Mouse (Mus musculus) cerebellum, adult 2 months (tissue): Measurements from ENCODE around the gene Tmc7. TPM values are rescaled to one million over a fixed set of nuclear protein-coding genes. Genes with fewer than 3 reads are reported as not detected.

Experiments used
- DNase-seq, 2 experiments: peaks; one replicate each; pipeline ENCODE4 v3.0.0; 2021
- H3K27ac ChIP-seq: fragments of 200-500 bp; 2 replicates; pipeline ENCODE4 v1.5.1; 2012; ENCODE audit warnings: low read length, control low read depth, inconsistent platforms; ENCODE audit not compliant: insufficient read depth
- H3K27me3 ChIP-seq: fragments of 200-500 bp; 2 replicates; pipeline ENCODE4 v1.6.1; 2012; ENCODE audit warnings: inconsistent platforms, mild to moderate bottlenecking, low read length, moderate library complexity; ENCODE audit not compliant: control insufficient read depth, insufficient read depth
- H3K4me1 ChIP-seq: fragments of 200-500 bp; 2 replicates; pipeline ENCODE4 v1.6.1; 2011; ENCODE audit warnings: low read length; ENCODE audit not compliant: control insufficient read depth, insufficient read depth
- H3K4me3 ChIP-seq: fragments of 200-500 bp; replicated peaks from 2 replicates; pipeline ENCODE3; 2011; ENCODE audit warnings: mild to moderate bottlenecking, low read depth, low read length, control low read depth; ENCODE audit not compliant: insufficient read depth
- CTCF ChIP-seq: fragments of 200-500 bp; IDR thresholded peaks from 2 replicates; pipeline ENCODE4 v1.5.1; 2011; ENCODE audit warnings: low read depth, mild to moderate bottlenecking, control low read depth, low read length, moderate library complexity, borderline replicate concordance; ENCODE audit not compliant: insufficient read depth
- POLR2A ChIP-seq: fragments of 200-500 bp; IDR thresholded peaks from 2 replicates; pipeline ENCODE4 v1.6.1; 2011; ENCODE audit warnings: low read length, control low read depth, borderline replicate concordance; ENCODE audit not compliant: insufficient read depth
- WGBS: fragments of 180-500 bp; shearing (Covaris S2); methylation state at CpG from one replicate; pipeline ENCODE4 v1.1.7; 2018; 5-methylcytosine and 5-hydroxymethylcytosine counted together
- polyA plus RNA-seq: library from polyadenylated mRNA; depleted of rRNA; stranded (reverse); fragments of >200 nt; gene quantifications from 2 replicates; pipeline ENCODE4 v1.2.3, GENCODE M21; 2012; rRNA removed

Gene Tmc7
- 16.7 and 16.9 TPM in 2 replicates for polyA plus RNA-seq

GRCm38 (mm10) chr7:118584257-118584907, at the start of gene Tmc7:
Gene Tmc7, minus strand, starts transcription at chr7:118584736.
- H3K27me3 ChIP-seq: no peaks in the 10 kb centered on the region
- 0 out of 2 replicates have a peak, but pooled peaks have one; percentile 10 for TF ChIP-seq CTCF
- peak; percentile 64; the same call in 1 of the 2 replicates for TF ChIP-seq POLR2A
- peaks cover 20% of the 10 kb centered on the region for H3K4me1 ChIP-seq
- DNase-seq: peak; percentile 86 to 89
- peak within 1 kb of the TSS; percentile 96 for H3K27ac ChIP-seq
- H3K4me3 ChIP-seq: peak within 1 kb of the TSS; percentile 65
- under 1% methylated on average over 47 of the region's 51 CpGs for WGBS

GRCm38 (mm10) chr7:118633951-118634350, 49.4 kb upstream of the Tmc7 start:
- no peak for DNase-seq
- Histone ChIP-seq H3K4me3 (no peak overlapping the region), H3K27ac (no peak overlapping the region), H3K4me1 (no peaks in the 10 kb centered on the region), H3K27me3 (no peaks in the 10 kb centered on the region)
- TF ChIP-seq POLR2A: no peak
- no peak for TF ChIP-seq CTCF
- WGBS: 74% methylated on average over 7 of the region's 7 CpGs

DNA sequence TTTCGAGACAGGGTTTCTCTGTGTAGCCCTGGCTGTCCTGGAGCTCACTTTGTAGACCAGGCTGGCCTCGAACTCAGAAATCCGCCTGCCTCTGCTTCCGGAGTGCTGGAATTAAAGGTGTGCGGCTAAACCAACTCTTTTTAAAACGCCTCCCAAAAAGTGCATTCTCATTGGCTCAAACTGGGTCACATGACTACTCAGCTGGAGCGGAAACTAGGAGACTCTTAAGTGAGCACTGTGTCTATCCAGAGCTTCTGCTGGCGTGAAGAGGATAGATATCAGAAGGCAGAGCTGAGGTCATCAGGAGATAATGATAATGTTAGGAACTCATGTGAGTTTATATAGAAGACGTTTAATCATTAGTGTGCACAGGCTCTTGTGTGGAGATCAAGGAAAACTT, 48.6 kb upstream of the Tmc7 start:
- no peaks in the 10 kb centered on the region for H3K27me3 ChIP-seq
- 87% methylated on average over 9 of the region's 9 CpGs for WGBS
- H3K27ac ChIP-seq: no peak overlapping the region
- TF ChIP-seq POLR2A: no peak
- no peak for TF ChIP-seq CTCF
- DNase-seq: no peak
- no peak overlapping the region for H3K4me3 ChIP-seq
- no peaks in the 10 kb centered on the region for H3K4me1 ChIP-seq

- 79% methylated on average over 13 of the region's 13 CpGs for WGBS
- no peak for DNase-seq
- Histone ChIP-seq H3K4me3 (no peak overlapping the region), H3K4me1 (no peaks in the 10 kb centered on the region), H3K27ac (no peak overlapping the region), H3K27me3 (no peaks in the 10 kb centered on the region)
- no peak for TF ChIP-seq POLR2A
- no peak for TF ChIP-seq CTCF
Observed at GRCm38 (mm10) chr7:118627550-118628298, 43.2 kb upstream of the Tmc7 start.

DNA sequence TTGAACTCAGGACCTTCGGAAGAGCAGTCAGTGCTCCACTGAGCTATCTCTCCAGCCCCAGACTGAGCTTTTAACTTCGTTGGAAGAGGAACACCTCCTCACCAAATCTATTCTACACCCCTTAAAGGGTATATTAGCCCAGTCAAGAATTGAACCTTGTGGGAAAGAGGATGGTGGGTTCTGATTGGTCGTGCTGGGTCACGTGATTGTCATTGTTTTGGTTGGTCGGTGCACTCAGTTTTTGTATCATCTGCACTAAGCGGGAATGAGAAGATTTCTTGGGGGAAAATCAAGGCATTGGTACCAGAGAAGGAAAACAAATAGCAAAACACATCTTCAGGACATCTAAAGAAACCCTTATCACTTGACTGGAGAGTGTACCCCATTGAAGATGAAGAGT, 36.6 kb upstream of the Tmc7 start:
- Histone ChIP-seq H3K27ac (no peak overlapping the region), H3K27me3 (no peaks in the 10 kb centered on the region), H3K4me3 (no peak overlapping the region), H3K4me1 (no peaks in the 10 kb centered on the region)
- DNase-seq: no peak
- WGBS: 84% methylated on average over 6 of the region's 6 CpGs
- TF ChIP-seq CTCF (no peak), POLR2A (no peak)

DNA sequence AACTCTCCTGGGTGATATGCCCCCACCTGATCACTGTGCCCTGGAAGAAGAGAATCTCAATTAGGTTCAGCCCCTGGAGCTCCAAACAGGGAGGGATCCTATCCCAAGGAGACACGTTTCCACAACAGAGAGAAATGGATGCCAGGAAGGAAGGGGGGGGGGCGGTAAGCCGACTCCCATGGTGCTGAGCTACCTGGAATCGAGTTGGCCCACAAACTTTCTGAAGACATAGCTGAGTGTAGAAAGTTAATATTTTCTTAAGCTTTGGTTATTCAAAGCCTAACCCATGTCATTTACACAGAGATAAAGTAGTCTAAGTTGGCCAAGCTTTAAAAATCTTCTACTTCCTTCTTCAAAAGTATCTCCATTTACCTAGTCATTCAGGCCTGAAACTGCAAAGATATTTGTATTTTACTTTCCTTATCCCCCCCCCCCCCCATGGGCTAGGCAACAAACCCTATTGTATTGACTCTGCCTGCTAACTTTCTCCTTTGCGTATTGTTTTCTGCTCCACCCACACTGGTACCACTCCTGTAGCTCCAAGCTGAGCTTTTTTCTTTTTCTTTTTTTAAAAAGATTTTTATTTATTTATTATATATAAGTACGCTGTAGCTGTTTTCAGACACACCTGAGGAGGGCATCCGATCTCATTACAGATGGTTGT, 35.8 kb upstream of the Tmc7 start:
- TF ChIP-seq CTCF (no peak), POLR2A (no peak)
- Histone ChIP-seq H3K27ac (no peak overlapping the region), H3K4me1 (no peaks in the 10 kb centered on the region), H3K4me3 (no peak overlapping the region), H3K27me3 (no peaks in the 10 kb centered on the region)
- DNase-seq: no peak
- WGBS: 95% methylated on average over 7 of the region's 7 CpGs

- WGBS: 89% methylated on average over 5 of the region's 5 CpGs
Observed at GRCm38 (mm10) chr7:118618104-118618503, 33.6 kb upstream of the Tmc7 start.

More at GRCm38 (mm10) chr7:118618104-118618503, 33.6 kb upstream of the Tmc7 start:
- TF ChIP-seq CTCF (no peak), POLR2A (no peak)
- Histone ChIP-seq H3K27me3 (no peaks in the 10 kb centered on the region), H3K4me1 (no peaks in the 10 kb centered on the region), H3K27ac (no peak overlapping the region), H3K4me3 (no peak overlapping the region)
- no peak for DNase-seq
